Mouse (Mus musculus): ENCODE measurements around the gene Ccnjl. TPM values are rescaled to one million over a fixed set of nuclear protein-coding genes. Genes with fewer than 3 reads are reported as not detected.

Gene Ccnjl
- total RNA-seq, 1 experiment from 2014 or later, result not detected

GRCm38 (mm10) chr11:43559515-43560292 lies 31.1 kb downstream of the Ccnjl start:
- no peak for ATAC-seq (ENCODE audit: extremely low read depth, insufficient number of reproducible peaks, low FRiP score, poor library complexity, severe bottlenecking)

- no peak for ATAC-seq (ENCODE audit: extremely low read depth, insufficient number of reproducible peaks, low FRiP score, poor library complexity, severe bottlenecking)
Observed at GRCm38 (mm10) chr11:43563654-43564244, 35.2 kb downstream of the Ccnjl start.

- no peak for ATAC-seq (ENCODE audit: extremely low read depth, insufficient number of reproducible peaks, low FRiP score, poor library complexity, severe bottlenecking)
Observed at GRCm38 (mm10) chr11:43565414-43565813, 36.8 kb downstream of the Ccnjl start.

GRCm38 (mm10) chr11:43565852-43566251 lies 37.3 kb downstream of the Ccnjl start:
- no peak for ATAC-seq (ENCODE audit: extremely low read depth, insufficient number of reproducible peaks, low FRiP score, poor library complexity, severe bottlenecking)

GRCm38 (mm10) chr11:43566696-43567095 lies 38.1 kb downstream of the Ccnjl start:
- ATAC-seq (ENCODE audit: extremely low read depth, insufficient number of reproducible peaks, low FRiP score, poor library complexity, severe bottlenecking), result no peak

- ATAC-seq (ENCODE audit: extremely low read depth, insufficient number of reproducible peaks, low FRiP score, poor library complexity, severe bottlenecking), result peak; percentile 74
Observed at GRCm38 (mm10) chr11:43568263-43568662, 39.7 kb downstream of the Ccnjl start.

GRCm38 (mm10) chr11:43569188-43569587 lies 40.6 kb downstream of the Ccnjl start:
- ATAC-seq (ENCODE audit: extremely low read depth, insufficient number of reproducible peaks, low FRiP score, poor library complexity, severe bottlenecking), result no peak

- ATAC-seq (ENCODE audit: extremely low read depth, insufficient number of reproducible peaks, low FRiP score, poor library complexity, severe bottlenecking), result no peak
Observed at GRCm38 (mm10) chr11:43569595-43569994, 41.0 kb downstream of the Ccnjl start.

- no peak for ATAC-seq (ENCODE audit: extremely low read depth, insufficient number of reproducible peaks, low FRiP score, poor library complexity, severe bottlenecking)
Observed at GRCm38 (mm10) chr11:43575061-43575375, 46.4 kb downstream of the Ccnjl start.

- ATAC-seq (ENCODE audit: extremely low read depth, insufficient number of reproducible peaks, low FRiP score, poor library complexity, severe bottlenecking), result no peak
Observed at GRCm38 (mm10) chr11:43575376-43576151, 47.0 kb downstream of the Ccnjl start.

- no peak for ATAC-seq (ENCODE audit: extremely low read depth, insufficient number of reproducible peaks, low FRiP score, poor library complexity, severe bottlenecking)
Observed at GRCm38 (mm10) chr11:43577713-43578478, 49.3 kb downstream of the Ccnjl start.

- ATAC-seq (ENCODE audit: extremely low read depth, insufficient number of reproducible peaks, low FRiP score, poor library complexity, severe bottlenecking), result no peak
Observed at GRCm38 (mm10) chr11:43585211-43586005, 56.8 kb downstream of the Ccnjl start.

- ATAC-seq (ENCODE audit: extremely low read depth, insufficient number of reproducible peaks, low FRiP score, poor library complexity, severe bottlenecking), result no peak
Observed at GRCm38 (mm10) chr11:43586324-43587090, 57.9 kb downstream of the Ccnjl start, which contains the start of gene 4933415A04Rik. TSS of gene 4933415A04Rik (plus strand) at chr11:43587040.

- ATAC-seq (ENCODE audit: extremely low read depth, insufficient number of reproducible peaks, low FRiP score, poor library complexity, severe bottlenecking), result no peak
Observed at GRCm38 (mm10) chr11:43589530-43590072, 61.0 kb downstream of the Ccnjl start.

- ATAC-seq (ENCODE audit: extremely low read depth, insufficient number of reproducible peaks, low FRiP score, poor library complexity, severe bottlenecking), result no peak
Observed at GRCm38 (mm10) chr11:43601440-43601839, 72.9 kb downstream of the Ccnjl start, which contains the start of gene Fabp6. TSS of gene Fabp6 (minus strand) at chr11:43601540.

- ATAC-seq (ENCODE audit: extremely low read depth, insufficient number of reproducible peaks, low FRiP score, poor library complexity, severe bottlenecking), result no peak
Observed at GRCm38 (mm10) chr11:43604207-43604606, 75.6 kb downstream of the Ccnjl start.

- no peak for ATAC-seq (ENCODE audit: extremely low read depth, insufficient number of reproducible peaks, low FRiP score, poor library complexity, severe bottlenecking)
Observed at GRCm38 (mm10) chr11:43604891-43605290, 76.3 kb downstream of the Ccnjl start.
